Mouse (Mus musculus): ENCODE measurements around the gene Enpep.

Gene Enpep

GRCm38 (mm10) chr3:129312511-129312910 lies 20.0 kb downstream of the Enpep start:
- no peak for DNase-seq (ENCODE audit: low spot score in 2 of 2)

GRCm38 (mm10) chr3:129311951-129312350 lies 20.6 kb downstream of the Enpep start:
- no peak for DNase-seq (ENCODE audit: low spot score in 2 of 2)

GRCm38 (mm10) chr3:129309926-129310325 lies 22.6 kb downstream of the Enpep start:
- DNase-seq (ENCODE audit: low spot score in 2 of 2), result no peak

GRCm38 (mm10) chr3:129308876-129309275 lies 23.6 kb downstream of the Enpep start:
- DNase-seq (ENCODE audit: low spot score in 2 of 2), result peak in 1 of 2 experiments; percentile 19

GRCm38 (mm10) chr3:129308102-129308752 lies 24.3 kb downstream of the Enpep start:
- DNase-seq (ENCODE audit: low spot score in 2 of 2), result no peak

- DNase-seq (ENCODE audit: low spot score in 2 of 2), result peak in 1 of 2 experiments; percentile 13
These were observed 28.6 kb downstream of the Enpep start for GRCm38 (mm10) chr3:129303941-129304340.

- DNase-seq (ENCODE audit: low spot score in 2 of 2), result peak in 1 of 2 experiments; percentile 24
These were observed 32.6 kb downstream of the Enpep start for GRCm38 (mm10) chr3:129299874-129300273.

GRCm38 (mm10) chr3:129298606-129299005 lies 33.9 kb downstream of the Enpep start:
- DNase-seq (ENCODE audit: low spot score in 2 of 2), result no peak

GRCm38 (mm10) chr3:129296994-129297393 lies 35.5 kb downstream of the Enpep start:
- DNase-seq (ENCODE audit: low spot score in 2 of 2), result no peak

GRCm38 (mm10) chr3:129295883-129296282 lies 36.6 kb downstream of the Enpep start:
- DNase-seq (ENCODE audit: low spot score in 2 of 2), result no peak

GRCm38 (mm10) chr3:129289536-129289935 lies 43.0 kb downstream of the Enpep start:
- DNase-seq (ENCODE audit: low spot score in 2 of 2), result no peak

- DNase-seq (ENCODE audit: low spot score in 2 of 2), result no peak
These were observed 45.4 kb downstream of the Enpep start for GRCm38 (mm10) chr3:129287140-129287539.

GRCm38 (mm10) chr3:129286426-129286825 lies 46.1 kb downstream of the Enpep start:
- no peak for DNase-seq (ENCODE audit: low spot score in 2 of 2)

- DNase-seq (ENCODE audit: low spot score in 2 of 2), result no peak
These were observed 48.2 kb downstream of the Enpep start for GRCm38 (mm10) chr3:129284326-129284725.

- DNase-seq (ENCODE audit: low spot score in 2 of 2), result no peak
These were observed 53.1 kb downstream of the Enpep start for GRCm38 (mm10) chr3:129279441-129279840.

GRCm38 (mm10) chr3:129273156-129273831 lies 59.2 kb downstream of the Enpep start:
- no peak for DNase-seq (ENCODE audit: low spot score in 2 of 2)

- no peak for DNase-seq (ENCODE audit: low spot score in 2 of 2)
These were observed 62.5 kb downstream of the Enpep start for GRCm38 (mm10) chr3:129270044-129270443.

- DNase-seq (ENCODE audit: low spot score in 2 of 2), result no peak
These were observed 63.4 kb downstream of the Enpep start for GRCm38 (mm10) chr3:129268886-129269683.

- no peak for DNase-seq (ENCODE audit: low spot score in 2 of 2)
These were observed 74.0 kb downstream of the Enpep start for GRCm38 (mm10) chr3:129258497-129258896.

- DNase-seq (ENCODE audit: low spot score in 2 of 2), result no peak
These were observed 75.8 kb downstream of the Enpep start for GRCm38 (mm10) chr3:129256766-129257165.

GRCm38 (mm10) chr3:129256283-129256682 lies 76.2 kb downstream of the Enpep start:
- DNase-seq (ENCODE audit: low spot score in 2 of 2), result no peak

GRCm38 (mm10) chr3:129254246-129254645 lies 78.3 kb downstream of the Enpep start:
- DNase-seq (ENCODE audit: low spot score in 2 of 2), result no peak

- DNase-seq (ENCODE audit: low spot score in 2 of 2), result no peak
These were observed 81.5 kb downstream of the Enpep start for GRCm38 (mm10) chr3:129250997-129251396.

Data from left cerebral cortex, adult 9 months (tissue).